Mouse (Mus musculus): ENCODE measurements around the gene Nfia.

DNA sequence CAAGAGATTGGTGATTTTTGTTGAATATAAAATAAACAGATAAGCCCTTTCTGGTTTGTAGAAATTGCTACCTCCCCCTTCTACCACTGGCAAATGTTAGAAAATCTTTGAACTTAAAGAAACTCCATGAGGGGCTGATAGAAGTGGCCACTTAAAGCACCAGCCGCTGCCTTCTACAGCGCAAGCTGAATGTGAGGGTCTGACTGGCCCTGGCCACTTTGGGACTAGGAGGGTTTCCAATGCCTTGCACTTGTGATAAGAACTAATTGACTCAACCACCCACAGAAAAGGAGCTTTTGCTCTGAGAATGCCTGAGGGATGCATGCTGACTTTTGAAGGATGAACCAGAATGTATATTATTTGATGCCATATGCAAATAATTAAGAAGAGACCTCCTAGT lies 171.8 kb downstream of the Nfia start:
- TF ChIP-seq CTCF (IDR thresholded peaks at IDR 0.05; ENCODE audit: insufficient read depth, low read depth, low read length) (no peak), POLR2A (IDR thresholded peaks at IDR 0.05; ENCODE audit: insufficient read depth, low read depth, low read length) (no peak)
